Mouse (Mus musculus): ENCODE results near the gene E2f1. TPM values are rescaled to one million over a fixed set of nuclear protein-coding genes. Genes with fewer than 3 reads are reported as not detected.

E2f1 gene
- polyA plus RNA-seq, 1 experiment from 2014 or later = 3.2 TPM

- WGBS = 10% methylated on average over 20 of the region's 20 CpGs
- Histone ChIP-seq H3K36me3 (ENCODE audit: control insufficient read depth, insufficient read depth, low read length) (no peaks in the 10 kb centered on the region), H3K4me3 (ENCODE audit: low read depth, low read length) (peak overlapping the region; percentile 47), H3K27me3 (ENCODE audit: control insufficient read depth, insufficient read depth, low read depth, low read length) (no peaks in the 10 kb centered on the region; the same call in none of the 2 replicates), H3K27ac (ENCODE audit: low read length) (no peak overlapping the region), H3K9ac (ENCODE audit: low read depth, low read length) (peak overlapping the region; percentile 76), H3K4me2 (ENCODE audit: low read length) (peak overlapping the region; percentile 93), H3K4me1 (ENCODE audit: control insufficient read depth, insufficient read depth, low read length) (peaks cover 10% of the 10 kb centered on the region), H3K9me3 (replicated peaks; ENCODE audit: control insufficient read depth, low read length, poor library complexity, severe bottlenecking) (no peaks in the 10 kb centered on the region)
- no peak for ATAC-seq
Observed at GRCm38 (mm10) chr2:154549886-154550189, 19.9 kb downstream of the E2f1 start.

DNA sequence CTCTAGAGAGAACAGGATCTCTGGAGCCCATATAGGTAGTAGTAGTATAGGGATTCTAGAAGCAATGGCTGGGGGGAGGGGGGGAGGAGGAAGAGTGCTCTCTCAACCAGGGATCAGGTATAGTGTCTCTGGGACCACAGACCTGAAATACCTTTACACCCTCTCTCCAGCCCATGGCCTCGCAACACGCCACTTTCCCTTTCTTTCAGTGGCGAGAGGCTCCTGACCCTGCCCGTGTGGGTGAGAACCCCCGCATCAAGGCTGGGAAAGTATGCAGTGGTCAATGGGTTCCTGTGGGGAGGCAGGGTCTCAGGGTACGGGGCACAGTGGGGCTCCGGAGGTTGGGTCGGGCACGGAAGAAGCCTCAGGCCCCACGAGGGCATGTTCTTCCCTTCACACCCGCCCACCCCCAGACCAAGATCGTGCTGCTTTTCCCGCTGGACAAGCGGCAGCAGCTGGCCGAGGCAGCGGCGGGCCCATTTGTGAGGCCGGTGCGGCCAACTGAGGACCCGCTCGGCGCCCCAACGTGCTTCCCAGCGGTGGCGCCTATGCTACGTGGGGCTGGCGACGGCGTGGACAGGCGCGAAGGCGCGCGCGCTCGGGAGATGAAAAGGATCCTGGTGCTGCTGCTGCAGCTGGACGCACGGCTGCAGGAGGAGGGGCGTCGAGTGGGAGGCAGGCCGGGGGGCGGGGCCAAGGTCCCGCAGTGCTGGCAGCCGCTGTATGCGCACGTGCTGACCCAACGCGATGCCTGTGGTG, 20.4 kb downstream of the E2f1 start:
- Histone ChIP-seq H3K4me2 (ENCODE audit: low read length) (peak overlapping the region; percentile 93), H3K27me3 (ENCODE audit: control insufficient read depth, insufficient read depth, low read depth, low read length) (no peaks in the 10 kb centered on the region; the same call in none of the 2 replicates), H3K36me3 (ENCODE audit: control insufficient read depth, insufficient read depth, low read length) (no peaks in the 10 kb centered on the region), H3K9ac (ENCODE audit: low read depth, low read length) (peak overlapping the region; percentile 76), H3K9me3 (replicated peaks; ENCODE audit: control insufficient read depth, low read length, poor library complexity, severe bottlenecking) (no peaks in the 10 kb centered on the region), H3K27ac (ENCODE audit: low read length) (no peak overlapping the region), H3K4me1 (ENCODE audit: control insufficient read depth, insufficient read depth, low read length) (peaks cover 10% of the 10 kb centered on the region), H3K4me3 (ENCODE audit: low read depth, low read length) (peak overlapping the region; percentile 47)
- WGBS = 2% methylated on average over 48 of the region's 48 CpGs
- peak; percentile 82 for ATAC-seq

- Histone ChIP-seq H3K4me1 (ENCODE audit: control insufficient read depth, insufficient read depth, low read length) (peaks cover 10% of the 10 kb centered on the region), H3K4me3 (ENCODE audit: low read depth, low read length) (no peak overlapping the region; the same call in 1 of the 2 replicates), H3K4me2 (ENCODE audit: low read length) (no peak overlapping the region), H3K36me3 (ENCODE audit: control insufficient read depth, insufficient read depth, low read length) (no peaks in the 10 kb centered on the region), H3K27me3 (ENCODE audit: control insufficient read depth, insufficient read depth, low read depth, low read length) (no peaks in the 10 kb centered on the region; the same call in none of the 2 replicates), H3K27ac (ENCODE audit: low read length) (no peak overlapping the region), H3K9me3 (replicated peaks; ENCODE audit: control insufficient read depth, low read length, poor library complexity, severe bottlenecking) (no peaks in the 10 kb centered on the region), H3K9ac (ENCODE audit: low read depth, low read length) (no peak overlapping the region)
- 49% methylated on average over 3 of the region's 3 CpGs for WGBS
- no peak for ATAC-seq
Observed at GRCm38 (mm10) chr2:154548688-154549087, 21.0 kb downstream of the E2f1 start.

DNA sequence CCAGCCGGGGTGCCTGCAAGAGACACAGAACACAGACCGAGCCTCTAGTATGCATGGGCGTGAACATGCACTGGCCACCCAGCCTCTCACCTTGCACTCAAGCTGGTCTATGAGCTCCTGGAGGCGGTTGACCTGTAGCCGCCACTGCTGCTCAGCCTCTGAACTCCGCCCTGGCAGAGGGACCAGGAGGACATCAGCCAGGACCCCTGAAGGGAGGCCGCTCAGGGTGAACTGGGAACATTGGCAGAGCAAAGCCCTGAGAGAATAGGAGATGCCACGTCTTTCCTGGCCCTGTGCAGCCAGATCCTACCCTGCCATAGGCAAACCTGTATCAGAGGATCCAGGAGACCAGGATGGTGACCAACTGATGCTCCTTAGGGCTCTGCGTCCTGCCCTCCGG, 23.0 kb downstream of the E2f1 start, which contains the start of gene 1700003F12Rik:
Gene 1700003F12Rik (plus strand): TSS at position 375 of the 400 bp plus-strand sequence.
- Histone ChIP-seq H3K4me2 (ENCODE audit: low read length) (no peak within 1 kb of the TSS), H3K36me3 (ENCODE audit: control insufficient read depth, insufficient read depth, low read length) (no peaks in the 10 kb centered on the region), H3K4me3 (ENCODE audit: low read depth, low read length) (no peak within 1 kb of the TSS), H3K9me3 (replicated peaks; ENCODE audit: control insufficient read depth, low read length, poor library complexity, severe bottlenecking) (no peaks in the 10 kb centered on the region), H3K27me3 (ENCODE audit: control insufficient read depth, insufficient read depth, low read depth, low read length) (no peaks in the 10 kb centered on the region; the same call in none of the 2 replicates), H3K9ac (ENCODE audit: low read depth, low read length) (no peak within 1 kb of the TSS), H3K4me1 (ENCODE audit: control insufficient read depth, insufficient read depth, low read length) (peaks cover 8% of the 10 kb centered on the region), H3K27ac (ENCODE audit: low read length) (no peak within 1 kb of the TSS)
- no peak for ATAC-seq
- WGBS = 94% methylated on average over 10 of the region's 10 CpGs

DNA sequence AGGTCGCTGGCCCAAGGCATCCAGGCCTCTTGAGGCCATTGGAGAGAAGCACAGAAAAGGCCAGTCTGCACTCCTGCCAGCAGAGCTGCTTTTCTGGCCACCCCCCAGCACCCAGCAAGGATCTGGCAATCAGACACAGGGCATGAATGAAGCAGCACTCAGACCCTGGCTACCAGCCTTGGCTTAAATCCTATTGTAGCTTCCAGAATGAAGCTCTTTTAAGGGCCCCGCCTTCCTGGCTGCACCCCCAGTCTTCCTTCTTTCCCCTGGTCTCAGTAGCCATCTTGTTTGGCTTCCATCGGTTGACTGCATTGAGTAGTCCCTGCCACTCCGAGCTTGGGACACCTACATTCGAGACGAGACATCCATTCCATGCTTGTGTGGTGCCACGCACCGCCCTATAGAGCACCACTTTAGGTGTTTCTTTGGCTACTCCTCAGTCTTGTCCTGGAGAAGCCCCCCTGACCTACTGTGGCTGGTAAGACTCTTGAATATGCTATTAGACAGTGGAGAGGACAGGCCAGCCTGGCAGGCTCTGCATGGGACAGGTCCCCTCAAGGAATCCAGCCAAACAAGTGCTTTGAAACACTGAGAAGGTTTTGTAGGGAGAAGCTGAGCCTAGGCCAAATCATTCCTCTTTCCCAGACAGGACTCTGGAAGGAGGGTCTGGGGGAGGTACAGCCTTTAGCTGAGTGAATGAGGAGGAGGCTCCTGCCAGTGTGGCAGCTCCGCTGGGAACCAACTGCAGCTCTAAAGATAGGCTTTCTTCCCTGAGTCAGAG, 25.9 kb downstream of the E2f1 start:
- H3K9me3 ChIP-seq (replicated peaks; ENCODE audit: control insufficient read depth, low read length, poor library complexity, severe bottlenecking) = no peaks in the 10 kb centered on the region
- 82% methylated on average over 9 of the region's 9 CpGs for WGBS
- H3K4me3 ChIP-seq (ENCODE audit: low read depth, low read length) = no peak overlapping the region
- H3K36me3 ChIP-seq (ENCODE audit: control insufficient read depth, insufficient read depth, low read length) = no peaks in the 10 kb centered on the region
- no peak overlapping the region for H3K4me2 ChIP-seq (ENCODE audit: low read length)
- H3K9ac ChIP-seq (ENCODE audit: low read depth, low read length) = no peak overlapping the region
- H3K27me3 ChIP-seq (ENCODE audit: control insufficient read depth, insufficient read depth, low read depth, low read length) = no peaks in the 10 kb centered on the region
- peaks cover 2% of the 10 kb centered on the region; the same call in 1 of the 2 replicates for H3K4me1 ChIP-seq (ENCODE audit: control insufficient read depth, insufficient read depth, low read length)
- H3K27ac ChIP-seq (ENCODE audit: low read length) = peak overlapping the region; percentile 74
- ATAC-seq = peak; percentile 78

GRCm38 (mm10) chr2:154541630-154542029, 28.1 kb downstream of the E2f1 start:
- no peak overlapping the region for H3K27ac ChIP-seq (ENCODE audit: low read length)
- WGBS = 80% methylated on average over 2 of the region's 2 CpGs
- H3K4me1 ChIP-seq (ENCODE audit: control insufficient read depth, insufficient read depth, low read length) = peaks cover 5% of the 10 kb centered on the region; the same call in 1 of the 2 replicates

GRCm38 (mm10) chr2:154539720-154540119, 30.0 kb downstream of the E2f1 start:
- whole genome bisulfite sequencing = 73% methylated on average over 3 of the region's 3 CpGs

More at GRCm38 (mm10) chr2:154541630-154542029, 28.1 kb downstream of the E2f1 start:
- Histone ChIP-seq H3K36me3 (ENCODE audit: control insufficient read depth, insufficient read depth, low read length) (peaks cover 2% of the 10 kb centered on the region; the same call in 1 of the 2 replicates), H3K9ac (ENCODE audit: low read depth, low read length) (no peak overlapping the region), H3K4me3 (ENCODE audit: low read depth, low read length) (no peak overlapping the region), H3K9me3 (replicated peaks; ENCODE audit: control insufficient read depth, low read length, poor library complexity, severe bottlenecking) (no peaks in the 10 kb centered on the region), H3K27me3 (ENCODE audit: control insufficient read depth, insufficient read depth, low read depth, low read length) (no peaks in the 10 kb centered on the region), H3K4me2 (ENCODE audit: low read length) (no peak overlapping the region)
- no peak for ATAC-seq

GRCm38 (mm10) chr2:154538710-154539109, 31.0 kb downstream of the E2f1 start:
- no peak overlapping the region for H3K9ac ChIP-seq (ENCODE audit: low read depth, low read length)
- 53% methylated on average over 3 of the region's 3 CpGs for WGBS
- no peak for ATAC-seq

More at GRCm38 (mm10) chr2:154539720-154540119, 30.0 kb downstream of the E2f1 start:
- no peak overlapping the region for H3K4me2 ChIP-seq (ENCODE audit: low read length)
- H3K4me3 ChIP-seq (ENCODE audit: low read depth, low read length) = no peak overlapping the region
- H3K9me3 ChIP-seq (replicated peaks; ENCODE audit: control insufficient read depth, low read length, poor library complexity, severe bottlenecking) = no peaks in the 10 kb centered on the region
- H3K27ac ChIP-seq (ENCODE audit: low read length) = no peak overlapping the region
- H3K36me3 ChIP-seq (ENCODE audit: control insufficient read depth, insufficient read depth, low read length) = peaks cover 5% of the 10 kb centered on the region
- no peaks in the 10 kb centered on the region for H3K27me3 ChIP-seq (ENCODE audit: control insufficient read depth, insufficient read depth, low read depth, low read length)
- no peak for ATAC-seq
- peaks cover 5% of the 10 kb centered on the region; the same call in 1 of the 2 replicates for H3K4me1 ChIP-seq (ENCODE audit: control insufficient read depth, insufficient read depth, low read length)
- no peak overlapping the region for H3K9ac ChIP-seq (ENCODE audit: low read depth, low read length)

More at GRCm38 (mm10) chr2:154538710-154539109, 31.0 kb downstream of the E2f1 start:
- Histone ChIP-seq H3K27me3 (ENCODE audit: control insufficient read depth, insufficient read depth, low read depth, low read length) (no peaks in the 10 kb centered on the region), H3K36me3 (ENCODE audit: control insufficient read depth, insufficient read depth, low read length) (peaks cover 6% of the 10 kb centered on the region), H3K4me2 (ENCODE audit: low read length) (no peak overlapping the region), H3K27ac (ENCODE audit: low read length) (peak overlapping the region; percentile 53), H3K9me3 (replicated peaks; ENCODE audit: control insufficient read depth, low read length, poor library complexity, severe bottlenecking) (no peaks in the 10 kb centered on the region), H3K4me3 (ENCODE audit: low read depth, low read length) (no peak overlapping the region), H3K4me1 (ENCODE audit: control insufficient read depth, insufficient read depth, low read length) (peaks cover 5% of the 10 kb centered on the region; the same call in 1 of the 2 replicates)

Data from midbrain, embryonic 16.5 days (tissue).